Mouse (Mus musculus): Measurements from ENCODE around the gene Ficd.
A peak's percentile ranks its signal among the peaks of the same experiment; 100 is the strongest.
"Not testable (repeated sequence)": the region's sequence is repeated elsewhere in the genome, so short reads cannot be mapped to it uniquely, and the experiment has no call there.

The Ficd gene

GRCm38 (mm10) chr5:113773664-113774063 lies 38.1 kb downstream of the Ficd start:
- peak; percentile 93 for DNase-seq (ENCODE audit: low spot score)

- DNase-seq (ENCODE audit: low spot score), result no peak
Measured at GRCm38 (mm10) chr5:113775585-113775984, 40.0 kb downstream of the Ficd start.

DNA sequence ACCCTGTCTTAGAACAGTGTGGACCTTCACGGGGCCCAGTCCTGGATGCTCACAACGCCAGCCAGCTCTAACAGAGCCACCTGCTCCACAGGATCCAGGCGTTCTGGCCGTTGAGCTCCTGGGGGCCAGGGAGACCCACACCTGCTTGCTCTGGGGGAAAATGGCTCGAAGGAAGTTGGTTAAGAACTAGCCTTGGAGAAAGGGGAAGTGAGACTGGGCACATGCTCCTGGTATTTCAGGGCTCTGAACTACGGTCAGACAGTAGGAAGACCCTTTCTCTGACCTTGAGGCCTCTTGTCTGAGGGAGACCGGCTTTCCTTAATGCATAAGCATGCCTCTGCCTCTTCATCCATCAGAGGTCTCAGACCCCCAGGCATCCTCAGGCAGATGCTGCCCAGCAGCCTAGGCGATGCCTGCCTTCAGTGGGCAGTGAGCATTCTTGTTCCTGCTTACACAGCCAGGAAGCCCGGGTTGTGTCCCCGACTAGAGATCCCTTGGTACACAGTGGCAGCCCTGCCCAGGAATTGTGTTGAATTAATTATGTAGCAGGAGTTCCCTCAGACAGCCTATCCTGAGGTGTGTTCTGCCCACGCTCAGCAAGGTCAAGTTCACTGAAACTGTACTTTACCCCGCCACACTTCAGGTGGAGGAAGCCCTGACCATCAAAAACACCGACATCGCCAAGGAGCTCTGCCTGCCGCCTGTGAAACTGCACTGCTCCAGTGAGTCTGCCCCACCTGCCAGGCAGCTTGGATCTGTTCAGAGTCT lies 40.7 kb downstream of the Ficd start:
- no peak for DNase-seq (ENCODE audit: low spot score)

DNA sequence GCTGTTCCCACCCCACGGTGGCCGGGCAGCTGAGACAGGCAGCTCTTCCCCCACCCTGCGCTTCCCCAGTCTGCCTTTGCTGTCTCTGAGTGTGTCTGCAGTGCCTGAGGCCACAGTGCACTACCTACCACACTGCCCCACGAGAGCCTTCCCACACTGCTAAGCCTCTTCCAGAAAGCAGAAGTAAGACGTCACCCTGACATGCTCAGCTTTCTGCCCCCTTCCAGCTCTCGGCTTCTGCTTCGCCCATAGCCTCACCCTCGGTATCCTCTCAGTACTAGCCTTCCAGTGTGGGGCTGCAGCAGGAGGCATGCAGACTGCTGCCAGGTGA lies 41.3 kb downstream of the Ficd start:
- DNase-seq (ENCODE audit: low spot score), result no peak

GRCm38 (mm10) chr5:113777728-113778127 lies 42.1 kb downstream of the Ficd start:
- not testable (repeated sequence) for DNase-seq (ENCODE audit: low spot score)

GRCm38 (mm10) chr5:113779569-113779968 lies 44.0 kb downstream of the Ficd start:
- no peak for DNase-seq (ENCODE audit: low spot score)

DNA sequence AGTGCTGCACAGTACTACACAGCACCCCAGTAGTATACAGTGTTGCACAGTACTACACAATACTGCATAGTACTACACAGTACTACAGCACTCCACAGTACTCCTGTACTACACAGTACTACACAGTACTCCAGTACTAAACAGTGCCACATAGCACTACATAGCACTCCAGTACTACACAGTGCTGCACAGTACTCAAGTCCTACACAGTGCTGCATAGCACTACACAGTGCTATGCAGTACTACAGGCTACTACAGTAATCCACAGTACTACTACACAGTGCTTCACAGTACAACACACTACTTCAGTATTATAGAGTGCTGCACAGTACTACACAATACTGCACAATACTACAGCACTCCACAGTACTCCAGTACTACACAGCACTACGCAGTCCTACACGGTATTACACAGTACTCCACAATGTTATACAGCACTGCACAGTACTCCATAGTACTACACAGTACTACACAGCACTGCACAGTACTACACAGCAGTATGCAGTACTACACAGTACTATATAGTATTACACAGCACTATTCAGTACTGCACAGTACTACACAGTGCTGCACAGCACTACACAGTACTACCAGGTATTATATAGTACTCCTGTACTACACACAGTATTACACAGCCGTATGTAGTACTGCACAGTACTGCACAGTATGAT lies 44.6 kb downstream of the Ficd start:
- no peak for DNase-seq (ENCODE audit: low spot score)

GRCm38 (mm10) chr5:113780763-113781162 lies 45.2 kb downstream of the Ficd start:
- DNase-seq (ENCODE audit: low spot score), result no peak

GRCm38 (mm10) chr5:113781254-113781653 lies 45.7 kb downstream of the Ficd start:
- DNase-seq (ENCODE audit: low spot score), result no peak

GRCm38 (mm10) chr5:113781875-113782274 lies 46.3 kb downstream of the Ficd start:
- no peak for DNase-seq (ENCODE audit: low spot score)

DNA sequence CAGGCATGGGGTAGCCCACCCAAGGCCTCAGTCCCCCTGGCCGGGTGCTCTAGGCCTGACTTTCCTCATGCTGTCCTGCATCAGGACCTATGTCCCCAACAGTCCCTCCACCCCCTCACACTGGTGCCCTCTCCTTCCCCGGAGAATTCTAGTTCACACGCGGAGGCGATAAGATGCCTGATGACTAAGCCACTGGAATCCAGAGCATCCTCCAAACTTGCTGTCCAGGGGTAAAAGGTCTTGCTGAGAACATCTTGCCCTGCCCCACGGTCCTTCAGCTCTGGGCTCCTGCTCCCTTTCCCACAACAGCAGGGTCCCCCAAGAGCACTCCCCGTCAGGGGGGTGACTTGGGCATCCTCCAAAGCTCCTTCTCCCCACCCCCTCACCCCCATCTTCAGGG lies 47.0 kb downstream of the Ficd start:
- no peak for DNase-seq (ENCODE audit: low spot score)

DNA sequence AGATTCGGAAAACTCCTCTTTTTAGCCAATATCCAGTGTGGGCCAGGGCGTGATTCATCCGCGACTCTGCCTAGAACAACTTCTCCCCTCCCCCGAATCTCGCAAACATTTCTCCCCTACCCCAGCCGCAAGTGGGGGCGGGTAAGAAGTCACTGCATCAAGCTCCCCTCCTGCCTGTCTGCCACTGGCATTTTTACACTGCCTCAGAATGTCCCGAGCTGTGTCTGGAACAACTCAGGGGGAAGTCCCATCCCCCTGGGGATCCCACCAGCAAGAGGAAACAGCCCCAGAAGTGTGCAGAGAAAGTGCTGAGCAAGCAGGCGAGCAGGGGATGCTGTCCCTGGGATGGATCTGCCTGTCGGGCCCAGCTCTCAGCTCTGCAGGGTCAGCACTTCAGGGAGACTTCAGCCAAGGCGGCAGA lies 48.0 kb downstream of the Ficd start:
- DNase-seq (ENCODE audit: low spot score), result no peak

DNA sequence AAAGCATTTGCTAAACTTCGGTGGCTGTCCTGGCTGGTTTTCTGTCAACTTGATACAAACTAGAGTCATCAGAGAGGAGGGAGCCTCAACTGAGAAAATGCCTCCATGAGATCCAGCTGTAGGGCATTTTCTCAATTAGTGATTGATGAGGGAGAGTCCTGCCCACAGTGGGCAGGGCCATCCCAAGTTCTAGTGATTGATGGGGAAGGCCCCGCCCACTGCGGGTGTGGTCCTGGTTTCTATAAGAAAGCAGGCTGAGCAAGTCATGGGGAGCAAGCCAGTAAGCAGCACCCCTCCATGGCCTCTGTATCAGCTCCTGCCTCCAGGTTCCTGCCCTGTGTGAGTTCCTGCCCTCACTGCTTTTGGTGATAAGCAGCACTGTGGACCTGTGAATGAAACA lies 48.5 kb downstream of the Ficd start:
- DNase-seq (ENCODE audit: low spot score), result not testable (repeated sequence)

DNA sequence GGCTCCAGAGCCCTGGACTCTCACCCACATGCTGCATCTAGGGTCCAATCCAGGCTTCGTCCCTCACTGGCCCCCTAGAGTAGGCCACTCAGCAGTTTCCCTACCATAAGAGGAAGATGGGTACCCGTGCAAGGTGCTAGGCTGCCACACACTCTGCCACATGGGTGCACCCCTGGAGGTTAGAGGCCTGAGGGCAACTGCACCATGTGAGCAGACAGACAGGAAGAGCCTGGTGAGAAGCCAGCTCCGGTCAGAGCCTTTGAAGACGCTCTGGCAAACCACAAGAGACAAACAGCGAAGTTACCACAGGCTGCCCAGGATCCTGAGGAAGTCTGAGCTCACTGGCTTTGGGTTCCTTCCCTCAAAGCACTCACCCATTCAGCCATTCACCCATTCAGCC lies 51.4 kb downstream of the Ficd start:
- DNase-seq (ENCODE audit: low spot score), result no peak

DNA sequence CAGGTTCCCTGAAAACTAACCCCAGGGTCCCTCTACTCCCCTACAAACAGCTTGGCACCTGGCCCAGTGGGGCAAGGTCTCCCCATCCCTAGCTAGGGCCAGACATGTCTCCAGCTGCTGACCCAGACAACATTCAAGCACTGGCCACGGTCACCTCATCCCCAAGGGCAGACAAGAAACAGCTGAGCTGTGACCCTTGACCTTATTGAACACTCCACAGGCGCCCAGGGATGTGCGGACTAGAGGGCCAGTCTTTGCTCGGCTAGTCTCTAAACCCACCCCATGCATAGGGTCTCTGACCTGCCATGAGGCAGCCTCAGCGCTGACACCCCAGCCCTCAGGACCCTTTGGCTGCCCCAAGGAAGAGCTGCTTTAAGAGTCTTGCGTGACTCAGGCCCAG lies 53.0 kb downstream of the Ficd start:
- DNase-seq (ENCODE audit: low spot score), result no peak

DNA sequence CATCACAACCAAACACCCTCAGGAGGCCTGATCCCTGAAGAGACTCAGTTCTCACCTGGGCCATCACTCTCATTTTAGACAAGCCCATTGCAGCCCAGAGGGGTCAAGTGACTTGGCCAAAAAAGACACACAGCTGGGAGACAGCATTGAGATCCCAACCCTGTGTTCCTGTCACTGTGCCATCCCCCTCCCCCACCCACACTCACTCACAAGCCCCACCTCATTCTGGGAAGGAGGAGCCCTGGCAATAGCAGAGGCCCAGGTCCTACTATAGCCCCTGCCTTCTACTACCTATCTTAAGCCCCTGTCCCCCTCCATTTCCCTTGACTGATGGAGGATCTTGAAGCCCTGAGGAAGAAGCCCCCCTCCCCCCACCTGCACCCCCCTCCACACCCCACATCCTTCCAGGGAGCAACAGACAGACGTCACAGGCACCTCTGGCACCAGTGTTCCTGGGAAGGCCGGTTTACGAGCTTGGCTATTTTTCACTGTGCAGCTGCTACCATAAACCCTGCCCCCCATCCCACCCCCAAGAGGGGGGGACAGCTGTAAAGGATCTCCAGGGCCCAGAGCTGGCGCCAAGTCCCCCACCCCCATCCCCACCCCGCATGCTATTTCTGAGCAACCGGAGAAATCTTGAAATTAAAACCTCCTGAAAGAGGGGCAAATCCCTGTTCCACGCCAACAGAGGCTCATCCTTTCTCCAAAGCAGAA lies 53.6 kb downstream of the Ficd start:
- DNase-seq (ENCODE audit: low spot score), result no peak

All from ovary, postnatal 36 days (tissue).